Mouse (Mus musculus) spleen, adult 12 weeks (tissue): ENCODE results near the gene Mrps7.

Source experiments
- DNase-seq: peaks from one replicate; pipeline ENCODE4 v3.0.0; 2022; ENCODE audit warnings: low spot score

The Mrps7 gene

DNA sequence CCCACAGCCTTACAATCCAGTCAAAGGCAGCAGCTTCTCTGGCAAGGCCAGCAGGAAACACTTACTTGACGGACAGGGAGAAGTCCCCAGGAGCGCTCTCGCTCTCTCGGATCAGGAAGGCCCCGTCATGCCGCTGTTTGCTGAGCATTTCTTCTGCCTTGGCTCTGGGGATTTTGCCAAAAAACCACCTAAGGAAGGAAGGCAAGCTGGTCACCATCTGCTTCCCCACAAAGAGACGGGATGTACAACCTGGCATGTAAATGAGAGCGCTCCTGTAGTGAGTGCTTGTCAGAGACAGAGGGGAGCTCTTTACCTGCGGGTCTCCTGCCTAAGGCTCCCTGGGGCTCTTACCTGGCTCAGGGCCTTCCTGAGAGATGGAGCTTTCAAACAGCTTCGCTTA, 46.0 kb downstream of the Mrps7 start:
- no peak for DNase-seq

DNA sequence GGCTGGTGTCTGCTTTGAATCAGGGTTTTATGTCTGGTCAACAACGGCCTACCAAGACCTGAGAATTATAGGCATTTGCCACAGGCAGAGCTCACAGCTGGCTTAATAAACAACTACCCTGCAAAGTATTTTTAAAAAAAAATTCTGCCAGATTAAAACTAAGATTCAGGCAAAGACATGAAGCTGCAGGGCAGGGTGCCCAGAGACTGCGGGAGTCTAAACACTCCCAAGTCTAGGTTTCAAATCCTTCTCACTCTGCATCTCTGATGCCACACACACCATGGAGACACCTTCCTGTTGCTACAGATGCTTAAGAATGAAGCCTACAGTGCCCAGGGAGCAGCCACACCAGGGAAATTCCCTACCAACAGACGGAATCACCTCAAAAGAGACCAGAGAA, 48.0 kb downstream of the Mrps7 start:
- DNase-seq = no peak

DNA sequence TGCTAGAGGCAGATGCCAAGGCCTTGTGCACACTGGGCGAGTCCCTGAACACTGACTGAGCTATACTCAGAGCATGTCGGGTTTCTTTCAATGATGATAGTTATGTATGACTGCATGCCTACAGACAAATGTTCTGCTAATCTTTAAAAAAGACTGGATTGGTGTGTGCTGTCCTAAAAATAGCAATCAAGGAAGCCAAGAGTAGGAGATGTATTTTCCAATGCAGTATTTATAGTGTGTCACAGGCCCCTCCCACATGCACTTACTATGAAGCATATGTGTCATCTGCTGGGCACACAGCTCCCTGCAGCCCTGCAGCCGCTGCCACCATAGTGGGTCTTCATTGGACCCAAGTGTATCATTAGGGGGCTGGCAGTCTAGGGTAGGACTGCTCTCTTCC, 49.5 kb downstream of the Mrps7 start:
- DNase-seq = no peak

DNA sequence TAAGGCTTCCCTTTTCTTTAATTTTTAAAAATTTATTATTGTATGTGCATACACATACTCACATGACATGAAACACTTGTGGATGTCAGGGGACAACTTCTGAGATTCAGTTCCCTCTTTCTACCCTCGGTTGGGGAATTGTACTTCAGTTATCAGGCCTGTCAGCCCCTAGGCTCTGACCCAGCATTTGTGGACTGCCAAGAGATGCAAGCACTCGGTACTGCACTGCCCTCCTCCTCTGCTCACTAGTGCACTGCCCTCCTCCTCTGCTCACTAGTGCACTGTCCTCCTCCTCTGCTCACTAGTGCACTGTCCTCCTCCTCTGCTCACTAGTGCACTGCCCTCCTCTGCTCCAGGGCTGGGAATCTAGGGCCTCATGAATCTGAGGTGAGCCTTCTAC, 50.4 kb downstream of the Mrps7 start:
- DNase-seq = no peak
